8 mouse cellular contexts compared by ENCODE assay signal in genomic region chr15:88732405-88733020, GRCm38 (mm10). TPM values are rescaled to one million over a fixed set of nuclear protein-coding genes. Genes with fewer than 3 reads are reported as not detected.
DNase-seq lines count a peak whose midpoint lies in the region; ATAC-seq lines count a peak whose summit lies in the region.

No protein-coding gene starts in this region.

- peak overlapping the region; percentile 99 for H3K4me3 ChIP-seq in kidney, embryonic 14.5 days (ENCODE audit: low read length)
- H3K4me3 ChIP-seq in hindbrain, embryonic 13.5 days: peak overlapping the region; percentile 100
- H3K4me3 ChIP-seq in midbrain, embryonic 11.5 days (ENCODE audit: low read depth, low read length): peak overlapping the region; percentile 69

- no peak for ATAC-seq in kidney, embryonic 14.5 days (ENCODE audit: low FRiP score, low TSS enrichment)
- peak; percentile 35 for ATAC-seq in activated CD4-positive, CD25-positive, alpha-beta regulatory T cell, adult 4 months
- ATAC-seq in hindbrain, embryonic 13.5 days (ENCODE audit: low FRiP score): no peak
- no peak; the same call in 1 of the 2 replicates for ATAC-seq in midbrain, embryonic 11.5 days (ENCODE audit: low FRiP score)

- DNase-seq in kidney, postnatal 25 days: no peak
- DNase-seq in midbrain, embryonic 11.5 days (ENCODE audit: low spot score, missing footprints): peak; percentile 92
- no peak for DNase-seq in left cerebral cortex, postnatal 25 days (ENCODE audit: low spot score in 2 of 2)
- no peak for DNase-seq in layer of hippocampus, adult 8-10 months (ENCODE audit: low spot score in 2 of 2)
- no peak for DNase-seq in spleen, adult 18-20 months

- H3K9ac ChIP-seq in kidney, embryonic 14.5 days (ENCODE audit: low read depth, low read length): peak overlapping the region; percentile 100
- peak overlapping the region; percentile 100 for H3K9ac ChIP-seq in hindbrain, embryonic 13.5 days
- peak overlapping the region; percentile 99 for H3K9ac ChIP-seq in midbrain, embryonic 11.5 days (ENCODE audit: low read length)

- intact Hi-C loops in left cerebral cortex, postnatal 25 days (cut with DNase I): no loop called here

- H3K4me1 ChIP-seq in kidney, embryonic 14.5 days (ENCODE audit: control insufficient read depth, insufficient read depth, low read length): peaks cover 23% of the 10 kb centered on the region; the same call in 1 of the 2 replicates
- peaks cover 39% of the 10 kb centered on the region for H3K4me1 ChIP-seq in hindbrain, embryonic 13.5 days (replicated peaks)
- H3K4me1 ChIP-seq in midbrain, embryonic 11.5 days (ENCODE audit: control insufficient read depth, insufficient read depth, low read length): peaks cover 21% of the 10 kb centered on the region

- H3K9me3 ChIP-seq in kidney, embryonic 14.5 days (ENCODE audit: control insufficient read depth, low read length): no peaks in the 10 kb centered on the region
- no peaks in the 10 kb centered on the region for H3K9me3 ChIP-seq in hindbrain, embryonic 13.5 days
- H3K9me3 ChIP-seq in midbrain, embryonic 11.5 days (ENCODE audit: control insufficient read depth, low read length): no peaks in the 10 kb centered on the region

- peaks cover 30% of the 10 kb centered on the region for H3K36me3 ChIP-seq in kidney, embryonic 14.5 days (ENCODE audit: control insufficient read depth, insufficient read depth, low read length)
- peaks cover 25% of the 10 kb centered on the region for H3K36me3 ChIP-seq in hindbrain, embryonic 13.5 days
- H3K36me3 ChIP-seq in midbrain, embryonic 11.5 days (ENCODE audit: control insufficient read depth, insufficient read depth, low read length): peaks cover 22% of the 10 kb centered on the region

- no peaks in the 10 kb centered on the region for H3K27me3 ChIP-seq in kidney, embryonic 14.5 days (ENCODE audit: control insufficient read depth, insufficient read depth, low read length)
- H3K27me3 ChIP-seq in hindbrain, embryonic 13.5 days: no peaks in the 10 kb centered on the region; the same call in 1 of the 2 replicates
- no peaks in the 10 kb centered on the region for H3K27me3 ChIP-seq in midbrain, embryonic 11.5 days (ENCODE audit: control insufficient read depth, insufficient read depth, low read length)

- WGBS in kidney, embryonic 14.5 days: 11% methylated on average over 15 of the region's 15 CpGs
- WGBS in hindbrain, embryonic 13.5 days: 38% methylated on average over 15 of the region's 15 CpGs
- 37% methylated on average over 15 of the region's 15 CpGs for WGBS in midbrain, embryonic 11.5 days

- H3K27ac ChIP-seq in kidney, embryonic 14.5 days (ENCODE audit: low read depth, low read length): no peak overlapping the region
- H3K27ac ChIP-seq in hindbrain, embryonic 13.5 days: peak overlapping the region; percentile 91; the same call in 1 of the 2 replicates
- no peak overlapping the region for H3K27ac ChIP-seq in midbrain, embryonic 11.5 days (ENCODE audit: low read depth, low read length)

- H3K4me2 ChIP-seq in kidney, embryonic 14.5 days (replicated peaks; ENCODE audit: low read depth, low read length): peak overlapping the region; percentile 79
- H3K4me2 ChIP-seq in hindbrain, embryonic 13.5 days: peak overlapping the region; percentile 97
- peak overlapping the region; percentile 92 for H3K4me2 ChIP-seq in midbrain, embryonic 11.5 days

RNA-seq across cellular contexts. Expression of gene Brd1, which starts 1.5 kb away (rescaled TPM):
- polyA plus RNA-seq in kidney, embryonic 14.5 days (2014; fragmentation: Nextera tagmentation; extraction: Ambion mirVana): 26.0 and 27.2 TPM in 2 replicates
- polyA plus RNA-seq in activated CD4-positive, CD25-positive, alpha-beta regulatory T cell, adult 4 months (2017; shearing (Covaris generic)): 10 to 100 TPM; 15.9 to 17.9 TPM
- polyA plus RNA-seq in hindbrain, embryonic 13.5 days (2015; fragmentation: Nextera tagmentation; extraction: Ambion mirVana): 23.2 and 25.4 TPM in 2 replicates
- 25.9 and 27.6 TPM in 2 replicates for polyA plus RNA-seq in midbrain, embryonic 11.5 days (2014; fragmentation: Nextera tagmentation; extraction: Ambion mirVana)
- 10 to 100 TPM; 50.5 to 52.7 TPM for total RNA-seq in left cerebral cortex, postnatal 25 days (2021)
- 10 to 100 TPM; 50.8 to 56.4 (median 54.1) TPM for total RNA-seq in layer of hippocampus, adult 8-10 months (2022)

RNA-seq across cellular contexts. Expression of gene Zbed4, which starts 18.9 kb away (rescaled TPM):
- polyA plus RNA-seq in kidney, embryonic 14.5 days (2014; fragmentation: Nextera tagmentation; extraction: Ambion mirVana): 12.4 and 26.8 TPM in 2 replicates
- 1 to 10 TPM; 6.3 to 7.2 TPM for polyA plus RNA-seq in activated CD4-positive, CD25-positive, alpha-beta regulatory T cell, adult 4 months (2017; shearing (Covaris generic))
- 22.3 and 22.8 TPM in 2 replicates for polyA plus RNA-seq in hindbrain, embryonic 13.5 days (2015; fragmentation: Nextera tagmentation; extraction: Ambion mirVana)
- polyA plus RNA-seq in midbrain, embryonic 11.5 days (2014; fragmentation: Nextera tagmentation; extraction: Ambion mirVana): 42.5 and 45.6 TPM in 2 replicates
- 10 to 100 TPM; 11.7 to 12.2 TPM for total RNA-seq in left cerebral cortex, postnatal 25 days (2021)
- total RNA-seq in layer of hippocampus, adult 8-10 months (2022): 10 to 100 TPM in 2 of 4 experiments, 1 to 10 TPM in 2; 9.8 to 11.1 (median 10.1) TPM
